Mouse (Mus musculus): ENCODE measurements at regions not wholly inside any gene's neighbourhood (a gene's known extent, or its start where the extent isn't known, plus 50 kb on each side); places are given as distances from the start of the nearest gene placed in this dataset.

DNA sequence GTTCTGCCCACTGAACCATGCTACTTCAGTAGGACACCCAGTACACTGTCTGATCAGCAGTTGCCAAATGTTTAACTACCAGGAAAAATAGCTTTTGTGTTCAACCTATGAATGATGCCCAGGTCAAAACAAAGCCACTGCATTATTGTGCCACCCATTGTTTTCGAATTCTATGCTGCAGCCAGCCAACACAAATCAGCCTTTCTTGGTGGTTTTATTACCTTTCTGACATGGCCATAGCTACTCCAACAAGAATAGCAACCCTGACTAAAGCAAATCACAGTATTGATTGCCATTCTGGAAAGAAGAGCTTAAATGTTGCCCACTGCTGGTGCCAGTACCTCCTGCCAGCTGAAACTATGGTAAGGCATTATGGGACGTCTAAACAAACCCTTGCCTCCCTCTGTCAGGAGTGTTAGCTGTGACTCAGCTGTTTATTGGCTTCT is 225.7 kb downstream of the Basp1 start:
- Histone ChIP-seq H3K4me2 (no peak overlapping the region), H3K36me3 (ENCODE audit: control insufficient read depth, insufficient read depth, low read length) (no peaks in the 10 kb centered on the region), H3K9me3 (ENCODE audit: control insufficient read depth, low read length) (no peaks in the 10 kb centered on the region), H3K9ac (ENCODE audit: low read depth, low read length) (no peak overlapping the region), H3K27me3 (replicated peaks; ENCODE audit: control insufficient read depth, insufficient read depth, low read length) (no peaks in the 10 kb centered on the region), H3K4me1 (replicated peaks; ENCODE audit: control insufficient read depth, insufficient read depth, low read length) (no peaks in the 10 kb centered on the region), H3K27ac (ENCODE audit: low read depth, low read length) (no peak overlapping the region), H3K4me3 (ENCODE audit: low read depth, low read length) (no peak overlapping the region)
- 55% methylated on average over 2 of the region's 2 CpGs for WGBS
- ATAC-seq (replicated peaks; ENCODE audit: low FRiP score) (no peak), DNase-seq (ENCODE audit: low spot score) (no peak)

DNA sequence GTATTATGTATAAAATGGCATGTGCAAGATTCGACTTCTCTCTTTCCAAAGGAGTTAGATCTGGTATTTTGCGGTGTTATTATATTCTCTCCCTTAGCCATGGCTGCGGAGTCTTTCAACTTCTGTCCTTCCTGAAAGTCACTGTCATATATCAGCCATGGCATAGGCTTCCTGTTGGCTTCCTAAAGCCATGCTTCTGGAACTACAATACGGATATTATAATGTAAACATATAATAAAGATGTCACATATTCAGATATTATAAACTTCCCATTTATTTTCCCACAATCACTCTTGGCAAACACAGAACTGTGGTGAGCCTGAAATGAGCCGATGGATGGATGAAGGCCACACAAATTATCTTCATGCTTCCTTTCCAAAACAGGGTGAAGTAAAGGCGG is 240.8 kb downstream of the Basp1 start:
- Histone ChIP-seq H3K9ac (ENCODE audit: low read depth, low read length) (no peak overlapping the region), H3K36me3 (ENCODE audit: control insufficient read depth, insufficient read depth, low read length) (no peaks in the 10 kb centered on the region), H3K27ac (ENCODE audit: low read depth, low read length) (no peak overlapping the region), H3K4me1 (replicated peaks; ENCODE audit: control insufficient read depth, insufficient read depth, low read length) (no peaks in the 10 kb centered on the region), H3K4me3 (ENCODE audit: low read depth, low read length) (no peak overlapping the region), H3K9me3 (ENCODE audit: control insufficient read depth, low read length) (no peaks in the 10 kb centered on the region), H3K27me3 (replicated peaks; ENCODE audit: control insufficient read depth, insufficient read depth, low read length) (no peaks in the 10 kb centered on the region), H3K4me2 (no peak overlapping the region)
- ATAC-seq (replicated peaks; ENCODE audit: low FRiP score) (no peak), DNase-seq (ENCODE audit: low spot score) (no peak)
- 77% methylated on average over 6 of the region's 6 CpGs for WGBS

DNA sequence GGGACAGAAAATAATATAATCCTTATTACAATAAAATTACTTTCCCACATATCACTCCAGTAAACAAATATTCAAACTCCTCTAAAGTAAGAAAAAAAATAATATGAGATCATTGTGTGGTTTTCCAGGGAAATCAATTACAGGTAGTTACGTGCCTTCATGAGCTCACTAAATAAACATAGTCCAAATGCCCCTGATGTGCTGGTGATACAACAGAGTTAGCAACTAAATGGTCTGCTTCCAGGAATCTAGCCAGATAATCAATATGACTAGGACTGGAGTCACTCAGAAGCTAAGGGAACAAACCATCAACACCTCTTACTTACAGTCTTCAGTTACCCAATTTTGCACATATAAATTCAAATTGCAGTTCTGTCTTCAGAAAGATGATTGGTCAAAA is 267.2 kb downstream of the Basp1 start:
- ATAC-seq (replicated peaks; ENCODE audit: low FRiP score) (no peak), DNase-seq (ENCODE audit: low spot score) (no peak)
- H3K9me3 ChIP-seq (ENCODE audit: control insufficient read depth, low read length), result no peaks in the 10 kb centered on the region
- no peak overlapping the region for H3K9ac ChIP-seq (ENCODE audit: low read depth, low read length)
- H3K4me2 ChIP-seq, result no peak overlapping the region
- WGBS, result 78% methylated on average over 1 of the region's 1 CpGs
- no peaks in the 10 kb centered on the region for H3K36me3 ChIP-seq (ENCODE audit: control insufficient read depth, insufficient read depth, low read length)
- no peak overlapping the region for H3K27ac ChIP-seq (ENCODE audit: low read depth, low read length)
- no peaks in the 10 kb centered on the region for H3K4me1 ChIP-seq (replicated peaks; ENCODE audit: control insufficient read depth, insufficient read depth, low read length)
- no peak overlapping the region for H3K4me3 ChIP-seq (ENCODE audit: low read depth, low read length)
- no peaks in the 10 kb centered on the region for H3K27me3 ChIP-seq (replicated peaks; ENCODE audit: control insufficient read depth, insufficient read depth, low read length)

DNA sequence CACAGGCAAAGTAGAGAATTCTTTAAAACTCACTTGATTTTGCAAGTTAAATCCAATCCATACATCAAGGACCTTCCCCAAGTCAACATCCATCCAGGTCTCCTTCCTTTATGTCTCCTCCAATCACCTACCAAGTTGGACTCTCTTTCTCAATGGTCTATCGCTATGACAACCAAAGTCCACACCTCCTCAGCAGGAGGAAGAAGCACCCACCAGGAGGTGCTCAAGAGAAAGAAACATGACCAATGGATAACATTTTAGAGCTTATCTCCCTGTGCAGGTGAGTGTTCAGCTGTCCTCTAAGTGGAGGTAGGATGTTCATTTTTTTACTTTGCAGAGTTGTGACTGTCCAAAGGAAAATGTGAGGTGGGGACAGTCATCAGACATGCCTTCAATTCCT is 269.3 kb downstream of the Basp1 start:
- Histone ChIP-seq H3K4me3 (ENCODE audit: low read depth, low read length) (no peak overlapping the region), H3K4me2 (no peak overlapping the region), H3K27ac (ENCODE audit: low read depth, low read length) (no peak overlapping the region), H3K9ac (ENCODE audit: low read depth, low read length) (no peak overlapping the region), H3K36me3 (ENCODE audit: control insufficient read depth, insufficient read depth, low read length) (no peaks in the 10 kb centered on the region), H3K9me3 (ENCODE audit: control insufficient read depth, low read length) (no peaks in the 10 kb centered on the region), H3K4me1 (replicated peaks; ENCODE audit: control insufficient read depth, insufficient read depth, low read length) (no peaks in the 10 kb centered on the region), H3K27me3 (replicated peaks; ENCODE audit: control insufficient read depth, insufficient read depth, low read length) (no peaks in the 10 kb centered on the region)
- WGBS, result 67% methylated on average over 1 of the region's 1 CpGs
- ATAC-seq (replicated peaks; ENCODE audit: low FRiP score), result no peak
- DNase-seq (ENCODE audit: low spot score), result no peak

DNA sequence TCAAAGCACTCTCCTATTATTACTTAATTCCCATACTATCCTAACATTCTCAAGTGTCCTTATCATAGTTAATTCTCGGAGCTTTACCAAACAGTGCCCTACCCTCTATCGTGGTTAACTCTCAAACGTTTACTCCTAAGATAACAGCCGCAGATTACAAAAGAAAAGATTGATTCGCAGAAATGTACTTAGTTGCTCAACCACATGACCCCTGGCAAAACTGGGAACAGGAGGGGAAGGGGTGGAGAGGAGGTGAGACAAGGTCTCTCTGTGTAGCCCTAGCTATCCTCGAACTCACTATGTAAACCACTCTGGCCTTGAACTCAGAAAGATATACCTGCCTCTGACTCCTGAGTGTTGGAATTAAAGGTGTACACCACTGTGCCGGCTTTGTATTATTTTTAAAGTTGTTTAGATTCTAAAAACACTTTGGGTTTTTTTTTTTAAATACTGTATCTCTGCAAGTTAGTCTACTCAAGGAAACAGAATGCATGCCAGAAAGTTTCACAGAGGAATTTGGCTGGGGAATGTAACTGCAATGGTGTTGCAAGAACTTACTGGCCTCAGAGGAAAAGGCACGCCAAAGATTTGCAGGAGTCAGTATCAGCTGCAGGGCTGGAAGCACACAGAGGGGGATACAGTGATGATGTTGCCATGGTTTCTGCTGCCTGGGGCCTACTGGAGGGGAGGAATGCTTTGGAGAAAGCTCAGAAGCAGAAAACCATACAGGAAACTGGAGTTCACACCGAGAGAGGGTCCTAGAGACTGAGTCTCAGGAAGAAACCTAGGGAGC is 273.0 kb downstream of the Basp1 start:
- no peak for ATAC-seq (replicated peaks; ENCODE audit: low FRiP score)
- Histone ChIP-seq H3K27ac (ENCODE audit: low read depth, low read length) (no peak overlapping the region), H3K4me3 (ENCODE audit: low read depth, low read length) (no peak overlapping the region), H3K9me3 (ENCODE audit: control insufficient read depth, low read length) (no peaks in the 10 kb centered on the region), H3K27me3 (replicated peaks; ENCODE audit: control insufficient read depth, insufficient read depth, low read length) (no peaks in the 10 kb centered on the region), H3K4me2 (no peak overlapping the region), H3K4me1 (replicated peaks; ENCODE audit: control insufficient read depth, insufficient read depth, low read length) (no peaks in the 10 kb centered on the region), H3K9ac (ENCODE audit: low read depth, low read length) (no peak overlapping the region), H3K36me3 (ENCODE audit: control insufficient read depth, insufficient read depth, low read length) (no peaks in the 10 kb centered on the region)
- WGBS, result 51% methylated on average over 9 of the region's 9 CpGs
- DNase-seq (ENCODE audit: low spot score), result no peak

DNA sequence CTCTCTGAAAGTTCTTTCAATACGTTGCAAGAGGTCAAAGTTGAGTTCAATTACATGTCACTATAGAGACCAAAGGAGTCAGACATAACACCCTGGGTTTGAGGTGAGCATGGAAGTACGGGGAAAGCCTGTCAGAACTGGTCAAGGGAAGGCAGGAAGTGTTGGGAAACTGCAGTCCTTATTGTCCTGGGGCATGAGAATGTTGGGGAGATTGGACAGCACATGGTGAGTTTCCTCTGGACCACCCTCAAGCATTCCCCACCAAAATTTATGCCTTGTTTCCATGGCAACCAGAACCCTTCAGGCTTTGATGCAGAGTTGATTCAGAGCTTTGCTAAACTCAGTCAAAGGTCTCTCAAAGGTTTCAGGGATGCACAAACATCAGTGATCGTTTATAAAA is 276.5 kb downstream of the Basp1 start:
- no peak for ATAC-seq (replicated peaks; ENCODE audit: low FRiP score)
- H3K4me1 ChIP-seq (replicated peaks; ENCODE audit: control insufficient read depth, insufficient read depth, low read length), result no peaks in the 10 kb centered on the region
- WGBS, result 58% methylated on average over 3 of the region's 3 CpGs
- H3K36me3 ChIP-seq (ENCODE audit: control insufficient read depth, insufficient read depth, low read length), result no peaks in the 10 kb centered on the region
- no peaks in the 10 kb centered on the region for H3K27me3 ChIP-seq (replicated peaks; ENCODE audit: control insufficient read depth, insufficient read depth, low read length)
- no peak overlapping the region for H3K9ac ChIP-seq (ENCODE audit: low read depth, low read length)
- H3K27ac ChIP-seq (ENCODE audit: low read depth, low read length), result no peak overlapping the region
- H3K9me3 ChIP-seq (ENCODE audit: control insufficient read depth, low read length), result no peaks in the 10 kb centered on the region
- H3K4me2 ChIP-seq, result no peak overlapping the region
- DNase-seq (ENCODE audit: low spot score), result no peak
- H3K4me3 ChIP-seq (ENCODE audit: low read depth, low read length), result no peak overlapping the region

DNA sequence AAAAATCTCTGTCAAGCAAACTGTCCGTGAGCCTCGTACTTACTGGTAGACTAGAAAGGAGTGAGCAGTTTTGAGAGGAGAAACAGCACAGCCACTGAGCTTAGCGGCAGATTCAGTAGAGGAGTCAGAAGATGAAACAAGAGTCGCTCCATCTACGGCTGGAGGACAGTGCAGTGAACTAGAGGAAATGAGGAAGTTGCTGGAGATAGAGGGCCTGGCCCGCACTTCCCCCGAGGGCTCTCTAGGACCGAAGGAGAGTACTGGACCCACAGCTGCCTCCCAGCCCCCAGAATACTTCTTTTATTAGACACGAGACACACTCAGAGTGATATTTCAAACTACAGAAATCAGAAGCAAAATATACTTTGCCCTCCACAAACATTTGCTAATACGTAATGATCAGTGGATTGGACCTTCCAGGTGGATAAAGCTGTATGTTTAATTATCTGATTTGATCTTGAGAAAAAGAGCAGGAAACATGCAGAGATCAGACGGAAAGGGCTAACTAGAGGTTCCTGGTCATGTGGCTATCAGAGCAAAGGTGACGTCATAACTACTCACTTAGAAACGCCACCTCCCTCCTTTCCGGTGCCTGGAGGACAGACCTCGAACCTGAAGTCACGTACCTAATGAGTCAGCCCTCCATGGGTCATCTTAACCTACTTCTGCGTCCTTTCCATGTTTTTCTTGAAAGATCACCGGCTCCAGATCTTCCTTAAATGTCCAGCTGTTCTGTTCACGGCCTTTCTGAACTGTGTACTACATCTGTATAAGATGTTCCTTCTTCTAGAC is 277.9 kb downstream of the Basp1 start:
- no peak overlapping the region for H3K9ac ChIP-seq (ENCODE audit: low read depth, low read length)

DNA sequence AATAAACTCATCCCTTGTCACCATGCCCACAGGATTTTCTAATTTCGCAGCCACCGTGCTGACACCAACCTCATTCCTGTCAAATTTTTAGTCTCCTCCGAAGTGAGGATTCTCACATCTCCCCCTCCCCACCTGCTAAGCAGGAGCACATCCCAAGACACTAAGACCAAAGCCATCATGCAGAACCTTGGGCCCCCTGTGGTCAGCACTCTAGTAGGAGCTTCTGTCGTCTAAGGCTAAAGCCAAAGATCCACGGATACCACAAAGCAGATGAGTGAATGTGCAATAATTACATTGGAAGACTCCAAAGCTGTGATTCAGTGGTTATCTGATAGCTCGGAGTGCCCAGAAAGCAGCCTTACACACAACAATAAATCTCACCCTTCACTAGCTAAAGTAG is 283.5 kb downstream of the Basp1 start:
- DNase-seq (ENCODE audit: low spot score) (no peak), ATAC-seq (replicated peaks; ENCODE audit: low FRiP score) (no peak)
- no peak overlapping the region for H3K27ac ChIP-seq (ENCODE audit: low read depth, low read length)
- H3K36me3 ChIP-seq (ENCODE audit: control insufficient read depth, insufficient read depth, low read length), result no peaks in the 10 kb centered on the region
- H3K4me3 ChIP-seq (ENCODE audit: low read depth, low read length), result no peak overlapping the region
- no peak overlapping the region for H3K4me2 ChIP-seq
- 73% methylated on average over 6 of the region's 6 CpGs for whole genome bisulfite sequencing
- no peak overlapping the region for H3K9ac ChIP-seq (ENCODE audit: low read depth, low read length)
- H3K27me3 ChIP-seq (replicated peaks; ENCODE audit: control insufficient read depth, insufficient read depth, low read length), result no peaks in the 10 kb centered on the region
- no peaks in the 10 kb centered on the region for H3K4me1 ChIP-seq (replicated peaks; ENCODE audit: control insufficient read depth, insufficient read depth, low read length)
- no peaks in the 10 kb centered on the region for H3K9me3 ChIP-seq (ENCODE audit: control insufficient read depth, low read length)

More for the DNA sequence above, 277.9 kb downstream of the Basp1 start:
- no peak for DNase-seq (ENCODE audit: low spot score)
- Histone ChIP-seq H3K4me3 (ENCODE audit: low read depth, low read length) (no peak overlapping the region), H3K27me3 (replicated peaks; ENCODE audit: control insufficient read depth, insufficient read depth, low read length) (no peaks in the 10 kb centered on the region), H3K36me3 (ENCODE audit: control insufficient read depth, insufficient read depth, low read length) (no peaks in the 10 kb centered on the region), H3K9me3 (ENCODE audit: control insufficient read depth, low read length) (no peaks in the 10 kb centered on the region), H3K4me2 (no peak overlapping the region), H3K4me1 (replicated peaks; ENCODE audit: control insufficient read depth, insufficient read depth, low read length) (no peaks in the 10 kb centered on the region), H3K27ac (ENCODE audit: low read depth, low read length) (no peak overlapping the region)
- 65% methylated on average over 19 of the region's 19 CpGs for WGBS
- ATAC-seq (replicated peaks; ENCODE audit: low FRiP score), result no peak

DNA sequence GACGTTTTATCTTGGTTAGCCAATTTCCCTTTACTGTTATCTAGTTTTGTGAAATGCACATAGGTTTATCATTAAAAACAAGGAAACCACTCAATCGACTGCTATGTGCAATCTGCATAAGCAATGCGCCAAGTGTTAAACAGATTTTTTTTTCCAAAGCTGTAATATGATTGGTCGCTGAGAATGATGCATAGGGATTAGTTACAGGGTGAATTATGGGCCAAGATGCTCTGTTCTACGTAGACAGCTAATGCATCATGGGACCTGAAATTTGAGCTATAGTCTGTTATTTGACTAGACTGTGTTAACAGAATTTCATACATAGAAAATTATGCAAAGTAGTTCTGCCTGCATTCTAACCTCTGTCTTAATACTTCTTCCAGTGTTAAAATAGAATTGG is 284.0 kb downstream of the Basp1 start:
- H3K4me1 ChIP-seq (replicated peaks; ENCODE audit: control insufficient read depth, insufficient read depth, low read length), result no peaks in the 10 kb centered on the region
- no peaks in the 10 kb centered on the region for H3K9me3 ChIP-seq (ENCODE audit: control insufficient read depth, low read length)
- no peak overlapping the region for H3K4me3 ChIP-seq (ENCODE audit: low read depth, low read length)
- DNase-seq (ENCODE audit: low spot score), result no peak
- H3K27ac ChIP-seq (ENCODE audit: low read depth, low read length), result no peak overlapping the region
- H3K27me3 ChIP-seq (replicated peaks; ENCODE audit: control insufficient read depth, insufficient read depth, low read length), result no peaks in the 10 kb centered on the region
- ATAC-seq (replicated peaks; ENCODE audit: low FRiP score), result no peak
- H3K9ac ChIP-seq (ENCODE audit: low read depth, low read length), result no peak overlapping the region
- 74% methylated on average over 5 of the region's 5 CpGs for WGBS
- H3K36me3 ChIP-seq (ENCODE audit: control insufficient read depth, insufficient read depth, low read length), result no peaks in the 10 kb centered on the region
- no peak overlapping the region for H3K4me2 ChIP-seq

Measured in liver, embryonic 11.5 days (tissue).